Mouse (Mus musculus) kidney, postnatal 25 days (tissue): ENCODE measurements around the gene Spock2.
A peak's percentile ranks its signal among the peaks of the same experiment; 100 is the strongest.
"Not testable (repeated sequence)": the region's sequence is repeated elsewhere in the genome, so short reads cannot be mapped to it uniquely, and the experiment has no call there.

ENCODE experiments used
- DNase-seq, 2 experiments: peaks; one replicate each; pipeline ENCODE4 v3.0.0; 2021; ENCODE audit warnings: mixed read lengths in 2 of 2

Gene Spock2

GRCm38 (mm10) chr10:60151107-60151663, 45.2 kb downstream of the Spock2 start:
- no peak for DNase-seq

- no peak for DNase-seq
Observed at GRCm38 (mm10) chr10:60156016-60156415, 50.0 kb downstream of the Spock2 start.

GRCm38 (mm10) chr10:60158144-60158543, 52.1 kb downstream of the Spock2 start:
- no peak for DNase-seq

GRCm38 (mm10) chr10:60161397-60161796, 55.4 kb downstream of the Spock2 start:
- not testable (repeated sequence) for DNase-seq

GRCm38 (mm10) chr10:60162184-60162972, 56.4 kb downstream of the Spock2 start:
- DNase-seq, result not testable (repeated sequence)

GRCm38 (mm10) chr10:60162973-60163255, 56.9 kb downstream of the Spock2 start:
- DNase-seq, result no peak

GRCm38 (mm10) chr10:60164869-60165268, 58.9 kb downstream of the Spock2 start:
- no peak for DNase-seq

GRCm38 (mm10) chr10:60166068-60166467, 60.0 kb downstream of the Spock2 start:
- DNase-seq, result no peak

- no peak for DNase-seq
Observed at GRCm38 (mm10) chr10:60168306-60168705, 62.3 kb downstream of the Spock2 start.

- DNase-seq, result no peak
Observed at GRCm38 (mm10) chr10:60168960-60169359, 62.9 kb downstream of the Spock2 start.

- peak in 1 of 2 experiments; percentile 45 for DNase-seq
Observed at GRCm38 (mm10) chr10:60170326-60171089, 64.5 kb downstream of the Spock2 start.

GRCm38 (mm10) chr10:60171368-60171767, 65.3 kb downstream of the Spock2 start:
- DNase-seq, result no peak

GRCm38 (mm10) chr10:60172306-60172705, 66.3 kb downstream of the Spock2 start:
- no peak for DNase-seq

GRCm38 (mm10) chr10:60173035-60173434, 67.0 kb downstream of the Spock2 start:
- DNase-seq, result peak; percentile 50 to 58

- no peak for DNase-seq
Observed at GRCm38 (mm10) chr10:60174506-60174905, 68.5 kb downstream of the Spock2 start.

- not testable (repeated sequence) for DNase-seq
Observed at GRCm38 (mm10) chr10:60175306-60175705, 69.3 kb downstream of the Spock2 start.
